Mouse (Mus musculus) spleen, adult 2 months (tissue): ENCODE data around the gene Pin1rt1. TPM values are rescaled to one million over a fixed set of nuclear protein-coding genes. Genes with fewer than 3 reads are reported as not detected.

Source experiments
- DNase-seq, 2 experiments: peaks; one replicate each; pipeline versions ENCODE4 v3.0.0 to v3.0.0-alpha.2; 2012 to 2021; ENCODE audit warnings: low spot score in 2 of 2, low read depth in 1 of 2
- H3K27ac ChIP-seq: fragments of 200-500 bp; 2 replicates; pipeline ENCODE4 v1.5.1; 2012; ENCODE audit warnings: low read length, inconsistent platforms; ENCODE audit not compliant: insufficient read depth
- H3K27me3 ChIP-seq: fragments of 200-500 bp; 2 replicates; pipeline ENCODE4 v1.6.1; 2012; ENCODE audit warnings: mild to moderate bottlenecking, moderate library complexity, low read length, inconsistent platforms; ENCODE audit not compliant: control insufficient read depth, insufficient read depth
- H3K36me3 ChIP-seq: fragments of 200-500 bp; 2 replicates; pipeline ENCODE4 v1.6.1; 2012; ENCODE audit warnings: mild to moderate bottlenecking, low read length, inconsistent platforms; ENCODE audit not compliant: control insufficient read depth, insufficient read depth
- H3K4me1 ChIP-seq: fragments of 200-500 bp; 2 replicates; pipeline ENCODE4 v1.6.1; 2011; ENCODE audit warnings: inconsistent platforms; ENCODE audit not compliant: control insufficient read depth, insufficient read depth, insufficient read length
- H3K4me3 ChIP-seq: fragments of 200-500 bp; 2 replicates; pipeline ENCODE4 v1.5.1; 2011; ENCODE audit warnings: mild to moderate bottlenecking, inconsistent platforms; ENCODE audit not compliant: insufficient read depth, insufficient read length; ENCODE audit errors: extremely low read depth
- CTCF ChIP-seq: fragments of 200-500 bp; IDR thresholded peaks from 2 replicates; pipeline ENCODE4 v1.5.1; 2011; ENCODE audit warnings: mild to moderate bottlenecking, inconsistent platforms; ENCODE audit not compliant: insufficient read depth, insufficient read length, insufficient replicate concordance; ENCODE audit errors: extremely low read depth
- POLR2A ChIP-seq: fragments of 200-500 bp; IDR thresholded peaks from 2 replicates; pipeline ENCODE4 v1.6.1; 2011; ENCODE audit warnings: low read depth, low read length, inconsistent platforms
- WGBS: fragments of 180-500 bp; shearing (Covaris S2); methylation state at CpG from one replicate; pipeline ENCODE4 v1.1.7; 2018; 5-methylcytosine and 5-hydroxymethylcytosine counted together
- polyA plus RNA-seq: library from polyadenylated mRNA; depleted of rRNA; stranded (reverse); fragments of >200 nt; gene quantifications from 2 replicates; pipeline ENCODE4 v1.2.3, GENCODE M21; 2012

Gene Pin1rt1
- polyA plus RNA-seq, 1 experiment = not detected

- H3K27me3 ChIP-seq = peaks cover 8% of the 10 kb centered on the region
- TF ChIP-seq POLR2A (no peak), CTCF (no peak)
- no peak overlapping the region for H3K27ac ChIP-seq
- 45% methylated on average over 7 of the region's 7 CpGs for WGBS
- no peaks in the 10 kb centered on the region for H3K36me3 ChIP-seq
- H3K4me1 ChIP-seq = peaks cover 2% of the 10 kb centered on the region; the same call in 1 of the 2 replicates
- no peak for DNase-seq
- no peak overlapping the region for H3K4me3 ChIP-seq
Observed at GRCm38 (mm10) chr2:104743160-104743559, 27.0 kb upstream of the Pin1rt1 start.

- Histone ChIP-seq H3K4me3 (peak within 1 kb of the TSS; percentile 61), H3K4me1 (peaks cover 2% of the 10 kb centered on the region; the same call in 1 of the 2 replicates), H3K36me3 (no peaks in the 10 kb centered on the region), H3K27me3 (peaks cover 8% of the 10 kb centered on the region), H3K27ac (no peak within 1 kb of the TSS)
- WGBS = 1% methylated on average over 31 of the region's 31 CpGs
- TF ChIP-seq POLR2A (no peak), CTCF (no peak)
- DNase-seq = peak in 1 of 2 experiments; percentile 71
Observed at GRCm38 (mm10) chr2:104742741-104743064, 26.5 kb upstream of the Pin1rt1 start, which contains the start of gene Depdc7. Gene Depdc7, minus strand, starts transcription at chr2:104742878.

GRCm38 (mm10) chr2:104741896-104742740, 25.9 kb upstream of the Pin1rt1 start:
- H3K4me3 ChIP-seq = peak overlapping the region; percentile 61
- H3K27ac ChIP-seq = no peak overlapping the region
- no peaks in the 10 kb centered on the region for H3K36me3 ChIP-seq
- peaks cover 8% of the 10 kb centered on the region for H3K27me3 ChIP-seq
- no peak for TF ChIP-seq CTCF
- TF ChIP-seq POLR2A = no peak
- peaks cover 2% of the 10 kb centered on the region; the same call in 1 of the 2 replicates for H3K4me1 ChIP-seq
- 11% methylated on average over 46 of the region's 46 CpGs for WGBS
- no peak for DNase-seq

GRCm38 (mm10) chr2:104741015-104741758, 25.0 kb upstream of the Pin1rt1 start:
- no peak overlapping the region for H3K4me3 ChIP-seq
- WGBS = 88% methylated on average over 7 of the region's 7 CpGs
- no peak for DNase-seq
- TF ChIP-seq POLR2A = no peak
- H3K27ac ChIP-seq = no peak overlapping the region
- H3K4me1 ChIP-seq = peaks cover 2% of the 10 kb centered on the region; the same call in 1 of the 2 replicates
- peaks cover 8% of the 10 kb centered on the region for H3K27me3 ChIP-seq
- no peaks in the 10 kb centered on the region for H3K36me3 ChIP-seq

- TF ChIP-seq POLR2A = no peak
- TF ChIP-seq CTCF = no peak
- WGBS = 77% methylated on average over 7 of the region's 7 CpGs
- no peak for DNase-seq
Observed at GRCm38 (mm10) chr2:104740248-104740949, 24.2 kb upstream of the Pin1rt1 start.

GRCm38 (mm10) chr2:104739691-104740090, 23.5 kb upstream of the Pin1rt1 start:
- TF ChIP-seq POLR2A (no peak), CTCF (no peak)
- peaks cover 8% of the 10 kb centered on the region for H3K27me3 ChIP-seq
- H3K4me1 ChIP-seq = peaks cover 2% of the 10 kb centered on the region; the same call in 1 of the 2 replicates
- 91% methylated on average over 2 of the region's 2 CpGs for WGBS
- H3K4me3 ChIP-seq = no peak overlapping the region
- H3K36me3 ChIP-seq = no peaks in the 10 kb centered on the region
- DNase-seq = no peak
- H3K27ac ChIP-seq = no peak overlapping the region

More at GRCm38 (mm10) chr2:104740248-104740949, 24.2 kb upstream of the Pin1rt1 start:
- Histone ChIP-seq H3K27ac (no peak overlapping the region), H3K36me3 (no peaks in the 10 kb centered on the region), H3K27me3 (peaks cover 8% of the 10 kb centered on the region), H3K4me3 (no peak overlapping the region), H3K4me1 (peaks cover 2% of the 10 kb centered on the region; the same call in 1 of the 2 replicates)
